Mouse (Mus musculus): ENCODE measurements around the gene Mtrex.

Mtrex gene

DNA sequence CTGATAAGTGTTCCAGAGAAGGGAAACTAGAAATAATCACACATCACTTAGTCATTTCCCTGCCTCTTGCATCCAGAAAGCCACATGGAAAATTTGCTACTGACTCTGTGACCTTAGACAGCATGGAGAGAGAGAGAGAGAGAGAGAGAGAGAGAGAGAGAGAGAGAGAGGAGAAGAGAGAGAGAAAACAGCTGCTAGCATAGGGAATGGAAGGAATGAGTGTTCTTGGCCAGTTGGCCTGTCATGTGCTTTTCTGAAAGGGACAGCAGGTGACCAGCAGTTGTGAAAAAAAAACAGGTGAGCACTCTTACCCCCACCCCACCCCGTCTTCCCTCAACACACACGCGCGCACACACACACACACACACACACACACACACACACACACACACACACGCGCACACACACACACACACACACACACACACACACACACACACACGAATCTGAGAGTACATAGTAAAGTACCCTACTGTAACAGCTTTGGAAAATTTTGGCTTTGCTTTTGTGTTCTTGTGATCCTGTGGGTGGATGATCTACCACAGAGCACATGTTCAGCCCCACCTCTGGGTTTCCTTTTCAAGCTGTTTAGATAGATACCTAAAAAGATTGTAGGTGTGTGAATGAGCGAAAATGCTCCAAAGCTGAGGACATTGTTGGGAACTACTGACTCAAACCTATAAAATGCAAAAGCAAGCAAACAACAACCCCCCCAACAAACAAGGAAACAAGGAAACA is 103.1 kb downstream of the Mtrex start:
- DNase-seq, result no peak

DNA sequence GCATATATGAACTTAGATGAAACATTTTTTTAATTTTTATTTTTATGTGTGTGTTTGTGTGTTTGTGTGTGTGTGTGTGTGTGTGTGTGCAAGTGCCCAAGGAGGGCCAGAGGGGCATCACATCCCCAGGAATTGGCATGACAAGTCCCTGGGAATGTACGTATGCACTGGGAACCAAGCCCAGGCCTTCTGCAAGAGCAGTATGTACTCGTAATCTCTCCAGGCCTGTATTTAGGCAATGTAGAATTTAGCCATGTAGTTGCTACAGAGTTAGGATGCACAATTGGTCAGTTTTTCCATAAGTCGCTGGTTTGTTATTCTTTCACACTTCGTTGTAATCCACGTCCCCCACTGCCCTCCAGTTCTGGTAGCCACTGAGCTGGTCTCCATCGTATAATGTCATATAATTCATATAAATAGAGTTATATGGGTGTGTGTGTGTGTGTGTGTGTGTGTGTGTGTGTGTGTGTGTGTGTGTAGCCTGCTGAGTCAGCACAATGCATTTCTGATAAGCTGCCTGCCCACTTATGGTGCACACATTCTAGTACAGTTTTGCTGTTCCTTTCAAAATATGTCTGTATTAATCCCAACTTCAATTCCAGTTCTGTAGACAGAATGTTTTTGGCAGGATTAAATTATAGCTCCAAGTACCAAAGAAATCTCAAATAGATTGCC is 103.8 kb downstream of the Mtrex start:
- no peak for DNase-seq

DNA sequence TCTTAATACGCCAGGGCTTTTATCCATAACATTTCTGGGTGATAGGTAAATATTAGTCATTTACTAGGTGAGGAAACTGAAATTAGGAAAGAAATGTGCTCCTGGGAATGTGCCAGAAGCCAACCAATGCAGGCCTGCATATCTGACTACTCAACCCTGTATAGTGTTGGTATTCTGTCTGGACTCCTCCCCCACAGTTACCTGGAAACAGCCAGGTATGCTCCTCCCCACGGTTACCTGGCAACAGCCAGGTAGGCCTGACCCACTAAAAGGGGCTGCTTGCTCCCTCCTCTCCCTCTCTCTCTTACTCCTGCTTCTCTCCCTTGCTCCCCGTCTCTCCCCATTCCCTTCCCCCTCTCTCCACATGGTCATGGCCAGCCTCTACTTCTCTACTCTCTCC is 104.8 kb downstream of the Mtrex start:
- DNase-seq, result no peak

DNA sequence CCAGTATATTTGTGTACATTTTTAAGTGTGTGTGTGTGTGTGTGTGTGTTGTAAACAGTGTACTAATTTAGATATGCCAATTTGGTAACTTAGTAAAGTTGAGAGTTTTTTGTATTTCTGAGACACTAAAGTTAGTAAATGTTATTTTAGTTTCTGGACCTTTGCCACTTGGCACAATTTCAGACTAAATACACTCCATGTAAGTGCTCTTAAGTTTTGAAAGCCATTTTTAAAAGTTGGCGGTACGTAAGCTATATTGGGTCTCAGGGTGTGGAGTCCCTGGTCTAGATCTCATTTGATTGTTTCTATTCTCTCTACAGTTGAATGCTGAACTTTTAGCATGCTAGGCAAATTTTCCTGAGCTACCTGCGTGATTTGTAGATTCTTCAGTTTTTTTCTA is 109.1 kb downstream of the Mtrex start:
- no peak for DNase-seq
